Mouse (Mus musculus) liver, adult 2 months (tissue): ENCODE results near the gene Tff1.

ENCODE experiments used
- CTCF ChIP-seq: fragments of 200-500 bp; IDR thresholded peaks from 2 replicates; pipeline ENCODE4 v1.5.1; 2011; ENCODE audit warnings: low read depth, low read length, control low read depth
- POLR2A ChIP-seq: fragments of 200-500 bp; IDR thresholded peaks from 2 replicates; pipeline ENCODE4 v1.6.1; 2011; ENCODE audit warnings: low read length, control low read depth; ENCODE audit not compliant: insufficient read depth; ENCODE audit errors: extremely low read depth

- TF ChIP-seq POLR2A (no peak), CTCF (no peak)
These were observed 4.7 kb upstream of the Tff1 start for GRCm38 (mm10) chr17:31169796-31170195.
